Mouse (Mus musculus) megakaryocyte-erythroid progenitor cell, adult 5-6 weeks (primary cell): ENCODE data around the gene Pcp2. TPM values are rescaled to one million over a fixed set of nuclear protein-coding genes. Genes with fewer than 3 reads are reported as not detected.

ENCODE experiments used
- ATAC-seq: replicated peaks from 2 replicates; pipeline ENCODE4 v1.8.0; 2016; ENCODE audit warnings: mild to moderate bottlenecking, inconsistent platforms; ENCODE audit not compliant: severe bottlenecking, poor library complexity, low FRiP score, low TSS enrichment
- total RNA-seq, 2 experiments: library from RNA; stranded (forward) in 1 of 2; stranded (reverse) in 1 of 2; fragments of 200-1000, 215-1000 nt in 1 of 2; fragments of >200 nt in 1 of 2; fragmentation: Nextera tagmentation in 1 of 2; gene quantifications; 2 replicates each; pipeline ENCODE4 v1.2.3; 2014 to 2017

Pcp2 gene
- total RNA-seq, 2 experiments from 2014 or later, result not detected

DNA sequence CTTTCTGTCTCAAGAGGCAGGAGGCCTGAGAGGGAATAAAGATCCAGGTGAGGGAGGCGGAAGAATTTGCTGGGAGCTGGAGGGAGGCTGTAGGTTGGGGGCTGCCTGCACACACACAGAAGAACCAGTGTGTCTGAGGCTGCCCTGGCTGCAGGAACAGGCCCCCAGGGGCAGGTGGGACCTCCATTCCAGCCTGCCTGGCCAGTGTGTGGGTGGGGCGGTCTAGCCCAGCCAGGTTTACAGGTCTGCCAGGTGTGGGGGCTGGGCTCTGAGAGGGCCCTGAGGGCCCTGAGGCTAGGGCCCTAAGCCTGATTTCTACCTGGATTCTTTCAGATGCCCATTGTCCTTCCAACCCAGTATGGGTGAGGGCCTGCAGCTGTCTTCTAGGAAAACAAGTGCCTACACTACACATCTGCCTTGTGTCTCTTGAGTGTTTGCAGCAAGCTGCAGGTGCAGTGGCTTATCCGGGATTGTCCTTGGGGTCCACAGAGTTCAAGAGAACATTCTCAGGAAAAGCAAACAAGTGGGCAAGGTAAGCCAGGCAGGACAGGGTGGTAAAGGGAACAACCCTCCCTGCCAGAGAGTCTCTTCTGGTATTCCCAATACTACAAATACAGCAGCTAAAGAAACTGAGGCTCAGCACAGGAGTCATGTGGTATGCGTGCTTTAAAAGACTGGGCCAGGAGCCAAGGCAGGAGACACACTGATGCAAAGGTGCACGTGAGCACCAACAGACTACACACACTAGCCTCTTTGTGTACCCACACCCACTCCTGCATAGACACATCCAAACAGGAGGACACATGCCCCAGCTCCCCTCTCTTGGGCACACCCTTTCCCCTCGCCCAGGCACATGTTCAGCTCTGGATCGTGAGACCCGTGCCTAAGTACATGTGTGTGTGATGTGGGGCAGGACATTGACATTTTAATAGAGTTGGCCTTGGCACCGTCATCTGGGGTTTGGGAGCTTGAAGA, 45.7 kb downstream of the Pcp2 start:
- no peak for ATAC-seq

DNA sequence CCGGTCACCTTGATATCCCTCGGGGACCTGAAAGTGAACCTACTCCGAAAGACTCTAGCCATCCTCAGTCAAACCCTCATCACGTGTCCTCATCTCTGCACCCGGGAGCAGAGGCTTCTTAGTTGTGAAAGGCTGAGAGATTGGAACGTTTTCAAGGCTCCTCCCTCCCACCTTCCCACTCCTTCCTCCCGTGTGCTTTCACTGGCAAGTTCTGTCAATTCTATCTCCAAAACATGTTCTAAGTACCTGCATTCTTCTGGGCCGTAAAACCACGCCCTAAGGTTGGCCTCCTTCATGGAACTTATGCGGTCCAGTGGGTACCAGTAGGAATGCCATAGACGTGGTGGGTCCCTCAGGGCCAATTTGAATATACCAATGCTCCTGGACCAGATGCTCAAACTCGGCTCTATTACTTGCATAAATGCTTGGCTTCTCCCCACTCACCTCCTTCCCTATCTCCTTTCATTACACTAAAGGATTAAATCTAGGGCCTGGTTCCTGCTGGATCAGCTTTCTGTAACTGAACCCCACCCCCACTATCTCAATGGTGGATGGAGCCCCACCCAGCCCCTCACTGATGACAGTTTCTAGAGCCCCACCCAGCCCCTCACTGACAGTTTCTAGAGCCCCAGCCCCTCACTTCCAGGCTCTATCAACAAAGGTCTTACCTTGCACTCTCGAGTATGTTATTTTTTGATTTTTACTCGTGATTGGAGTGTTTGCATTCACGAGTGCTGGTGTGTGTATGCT, 49.0 kb downstream of the Pcp2 start:
- no peak for ATAC-seq

DNA sequence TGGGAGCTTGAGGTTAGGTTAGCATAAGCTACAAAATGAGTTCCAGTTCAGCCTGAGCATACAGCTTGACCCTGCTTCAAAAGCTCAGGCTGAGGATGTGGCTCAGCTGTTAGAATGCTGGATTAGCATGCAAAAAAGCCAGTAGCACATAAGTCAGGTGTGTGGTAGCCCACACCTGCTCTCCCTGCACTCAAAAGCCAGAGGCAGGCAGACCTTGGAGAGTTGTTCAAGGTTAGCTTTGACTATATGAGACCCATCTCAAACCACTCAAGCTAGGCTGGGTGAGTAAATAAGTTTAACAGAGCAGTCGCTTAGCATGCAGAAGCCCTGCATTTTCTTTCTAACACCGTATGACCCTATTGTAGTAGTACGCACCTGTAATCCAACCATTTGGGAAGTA, 50.8 kb downstream of the Pcp2 start:
- ATAC-seq, result no peak

Other genes starting within 250 kb of the Pcp2 start
- 17.3 and 22.9 TPM in 2 replicates for gene Arhgef18, start 232.5 kb downstream of the Pcp2 start, total RNA-seq (2014; fragmentation: Nextera tagmentation)
- 10.3 and 14.1 TPM in 2 replicates for gene Arhgef18, start 232.5 kb downstream of the Pcp2 start, total RNA-seq (2017)
- 2.0 and 3.0 TPM in 2 replicates for gene Pex11g, start 157.9 kb downstream of the Pcp2 start, total RNA-seq (2014; fragmentation: Nextera tagmentation)
- gene Pex11g, start 157.9 kb downstream of the Pcp2 start, total RNA-seq (2017), result 1.3 and 6.2 TPM in 2 replicates
- not detected in 2 replicates for gene Tex45, start 154.7 kb downstream of the Pcp2 start, total RNA-seq (2014; fragmentation: Nextera tagmentation)
- gene Tex45, start 154.7 kb downstream of the Pcp2 start, total RNA-seq (2017), result not detected in 2 replicates
- gene Zfp358, start 132.4 kb downstream of the Pcp2 start, total RNA-seq (2014; fragmentation: Nextera tagmentation), result 8.8 and 9.3 TPM in 2 replicates
- gene Zfp358, start 132.4 kb downstream of the Pcp2 start, total RNA-seq (2017), result 2.7 and 5.9 TPM in 2 replicates
- gene Mcoln1, start 125.1 kb downstream of the Pcp2 start, total RNA-seq (2014; fragmentation: Nextera tagmentation), result 47.2 and 49.7 TPM in 2 replicates
- gene Mcoln1, start 125.1 kb downstream of the Pcp2 start, total RNA-seq (2017), result 21.0 and 23.1 TPM in 2 replicates
- gene Pnpla6, start 110.2 kb downstream of the Pcp2 start, total RNA-seq (2014; fragmentation: Nextera tagmentation), result 80.9 and 107 TPM in 2 replicates
- gene Pnpla6, start 110.2 kb downstream of the Pcp2 start, total RNA-seq (2017), result 28.9 and 35.4 TPM in 2 replicates
- gene C330021F23Rik, start 57.6 kb downstream of the Pcp2 start, total RNA-seq (2014; fragmentation: Nextera tagmentation), result not detected in 2 replicates
- gene C330021F23Rik, start 57.6 kb downstream of the Pcp2 start, total RNA-seq (2017), result 0.61 and 1.0 TPM in 2 replicates
- gene Camsap3, start 38.3 kb downstream of the Pcp2 start, total RNA-seq (2014; fragmentation: Nextera tagmentation), result 1.6 and 3.8 TPM in 2 replicates
- gene Camsap3, start 38.3 kb downstream of the Pcp2 start, total RNA-seq (2017), result 0.42 and 0.52 TPM in 2 replicates
- gene Xab2, start 4.2 kb downstream of the Pcp2 start, total RNA-seq (2014; fragmentation: Nextera tagmentation), result 45.6 and 55.5 TPM in 2 replicates
- 44.9 and 53.9 TPM in 2 replicates for gene Xab2, start 4.2 kb downstream of the Pcp2 start, total RNA-seq (2017)
- 59.9 and 94.7 TPM in 2 replicates for gene Pet100, start 4.0 kb downstream of the Pcp2 start, total RNA-seq (2014; fragmentation: Nextera tagmentation)
- 152 and 217 TPM in 2 replicates for gene Pet100, start 4.0 kb downstream of the Pcp2 start, total RNA-seq (2017)
- 141 and 196 TPM in 2 replicates for gene Stxbp2, start 5.4 kb upstream of the Pcp2 start, total RNA-seq (2014; fragmentation: Nextera tagmentation)
- gene Stxbp2, start 5.4 kb upstream of the Pcp2 start, total RNA-seq (2017), result 49.2 and 49.8 TPM in 2 replicates
- gene Retn, start 30.2 kb upstream of the Pcp2 start, total RNA-seq (2014; fragmentation: Nextera tagmentation), result not detected in 2 replicates
- not detected in 2 replicates for gene Retn, start 30.2 kb upstream of the Pcp2 start, total RNA-seq (2017)
- gene Mcemp1, start 40.2 kb upstream of the Pcp2 start, total RNA-seq (2014; fragmentation: Nextera tagmentation), result 2.7 TPM in 1 of 2 replicates, not detected in the other
- not detected in 2 replicates for gene Mcemp1, start 40.2 kb upstream of the Pcp2 start, total RNA-seq (2017)
- gene Fcor, start 46.8 kb upstream of the Pcp2 start, total RNA-seq (2014; fragmentation: Nextera tagmentation), result 4.7 TPM in 1 of 2 replicates, not detected in the other
- gene Fcor, start 46.8 kb upstream of the Pcp2 start, total RNA-seq (2017), result 19.2 TPM in 1 of 2 replicates, not detected in the other
- 14.3 and 16.1 TPM in 2 replicates for gene Trappc5, start 50.8 kb upstream of the Pcp2 start, total RNA-seq (2014; fragmentation: Nextera tagmentation)
- 22.2 and 31.3 TPM in 2 replicates for gene Trappc5, start 50.8 kb upstream of the Pcp2 start, total RNA-seq (2017)
- gene Fcer2a, start 68.6 kb upstream of the Pcp2 start, total RNA-seq (2014; fragmentation: Nextera tagmentation), result not detected in 2 replicates
- 0.38 TPM in 1 of 2 replicates, not detected in the other for gene Fcer2a, start 68.6 kb upstream of the Pcp2 start, total RNA-seq (2017)
- not detected in 2 replicates for gene Clec4g, start 95.1 kb upstream of the Pcp2 start, total RNA-seq (2014; fragmentation: Nextera tagmentation)
- gene Clec4g, start 95.1 kb upstream of the Pcp2 start, total RNA-seq (2017), result not detected in 2 replicates
- not detected in 2 replicates for gene Cd209a, start 123.4 kb upstream of the Pcp2 start, total RNA-seq (2014; fragmentation: Nextera tagmentation)
- gene Cd209a, start 123.4 kb upstream of the Pcp2 start, total RNA-seq (2017), result 0.19 TPM in 1 of 2 replicates, not detected in the other
- gene Cd209e, start 228.8 kb upstream of the Pcp2 start, total RNA-seq (2014; fragmentation: Nextera tagmentation), result not detected in 2 replicates
- gene Cd209e, start 228.8 kb upstream of the Pcp2 start, total RNA-seq (2017), result not detected in 2 replicates